Mouse (Mus musculus) heart, postnatal 14 days (tissue): ENCODE data around the gene Ikzf1. TPM values are rescaled to one million over a fixed set of nuclear protein-coding genes. Genes with fewer than 3 reads are reported as not detected.
A peak's percentile ranks its signal among the peaks of the same experiment; 100 is the strongest.

Experiments
- DNase-seq, 2 experiments: peaks; one replicate each; pipeline ENCODE4 v3.0.0; 2021 to 2022
- intact Hi-C: fragments of 180-260 bp; cut with DNase I; formaldehyde crosslinking; loops from one replicate; pipeline ENCODE4 v1.15.1; 2025
- total RNA-seq, 2 experiments: library from RNA; stranded (reverse); gene quantifications; 2 replicates each; pipeline ENCODE4 v1.2.3; 2021

Ikzf1 gene
- total RNA-seq, 2 experiments from 2014 or later = 2.2 to 10.4 TPM

GRCm38 (mm10) chr11:11798690-11799089, 113.9 kb downstream of the Ikzf1 start:
- DNase-seq = no peak
- intact Hi-C loops = no loop called here

GRCm38 (mm10) chr11:11800304-11800703, 115.5 kb downstream of the Ikzf1 start:
- DNase-seq = no peak
- intact Hi-C loops = no loop called here

- intact Hi-C loops = no loop called here
- no peak for DNase-seq
These were observed 116.3 kb downstream of the Ikzf1 start for GRCm38 (mm10) chr11:11801067-11801466.

GRCm38 (mm10) chr11:11804421-11804820, 119.6 kb downstream of the Ikzf1 start:
- intact Hi-C loops = no loop called here
- no peak for DNase-seq

GRCm38 (mm10) chr11:11805951-11806350, 121.1 kb downstream of the Ikzf1 start:
- intact Hi-C loops = no loop called here
- no peak for DNase-seq

GRCm38 (mm10) chr11:11808035-11808819, 123.4 kb downstream of the Ikzf1 start:
- intact Hi-C loops = no loop called here
- no peak for DNase-seq

- intact Hi-C loops = no loop called here
- DNase-seq = peak; percentile 98 to 99
These were observed 124.1 kb downstream of the Ikzf1 start, which contains the start of gene Fignl1 for GRCm38 (mm10) chr11:11808820-11809403. Gene Fignl1, minus strand, starts transcription at chr11:11808962.

- intact Hi-C loops = loop anchor here (5.0 kb wide), 1 partner anchor 548 kb away; no protein-coding TSS in a partner anchor
- no peak for DNase-seq
These were observed 124.8 kb downstream of the Ikzf1 start for GRCm38 (mm10) chr11:11809404-11810175.

- intact Hi-C loops = loop anchor here (5.0 kb wide), 1 partner anchor 545 kb away; no protein-coding TSS in a partner anchor
- DNase-seq = peak; percentile 73 to 85
These were observed 127.2 kb downstream of the Ikzf1 start for GRCm38 (mm10) chr11:11811906-11812480.

- intact Hi-C loops = no loop called here
- DNase-seq = no peak
These were observed 130.9 kb downstream of the Ikzf1 start for GRCm38 (mm10) chr11:11815737-11816136.

GRCm38 (mm10) chr11:11818797-11819196, 134.0 kb downstream of the Ikzf1 start:
- intact Hi-C loops = no loop called here

GRCm38 (mm10) chr11:11819206-11819605, 134.4 kb downstream of the Ikzf1 start:
- intact Hi-C loops = no loop called here

More at GRCm38 (mm10) chr11:11818797-11819196, 134.0 kb downstream of the Ikzf1 start:
- DNase-seq = no peak

GRCm38 (mm10) chr11:11820251-11820650, 135.4 kb downstream of the Ikzf1 start:
- DNase-seq = peak; percentile 74 to 89
- intact Hi-C loops = loop anchor here (1.0 to 2.0 kb wide), 4 partner anchors 17 to 471 kb away; partner anchors contain the start of gene Grb10

More at GRCm38 (mm10) chr11:11819206-11819605, 134.4 kb downstream of the Ikzf1 start:
- DNase-seq = no peak

GRCm38 (mm10) chr11:11820737-11821136, 135.9 kb downstream of the Ikzf1 start:
- intact Hi-C loops = loop anchor here (1.0 to 2.0 kb wide), 4 partner anchors 16 to 470 kb away; partner anchors contain the start of gene Grb10
- no peak for DNase-seq

GRCm38 (mm10) chr11:11821387-11821975, 136.7 kb downstream of the Ikzf1 start:
- DNase-seq = peak in 1 of 2 experiments; percentile 53
- intact Hi-C loops = loop anchor here (2.0 kb wide), 3 partner anchors 15 to 469 kb away; partner anchors contain the start of gene Grb10

Other genes with a start within 250 kb of the Ikzf1 start
- 1 to 10 TPM; 1.6 to 1.8 TPM for gene Spata48, start 222.9 kb upstream of the Ikzf1 start, total RNA-seq
- gene Zpbp, start 222.6 kb upstream of the Ikzf1 start, total RNA-seq = under 1 TPM; 0.50 to 0.54 TPM
- not detected for gene 4930512M02Rik, start 57.2 kb upstream of the Ikzf1 start, total RNA-seq
- gene Fignl1, start 124.0 kb downstream of the Ikzf1 start, total RNA-seq = 1 to 10 TPM; 1.0 to 2.3 TPM
- gene Ddc, start 213.1 kb downstream of the Ikzf1 start, total RNA-seq = 1 to 10 TPM; 3.1 to 5.8 TPM